Mouse (Mus musculus) neural tube, embryonic 13.5 days (tissue): ENCODE results near the gene Mgat5b. TPM values are rescaled to one million over a fixed set of nuclear protein-coding genes. Genes with fewer than 3 reads are reported as not detected.
A peak's percentile ranks its signal among the peaks of the same experiment; 100 is the strongest.

Source experiments
- ATAC-seq: fragments of 200-750 bp; cut with Nextera tagmentation; 2 replicates; pipeline ENCODE4 v1.8.0; 2017; ENCODE audit warnings: low read depth, mild to moderate bottlenecking, moderate TSS enrichment, moderate library complexity
- H3K27ac ChIP-seq: fragments of 300-500 bp; sonication (generic); replicated peaks from 2 replicates; pipeline ENCODE4 v1.5.1; 2015; ENCODE audit warnings: moderate library complexity, mild to moderate bottlenecking, inconsistent platforms
- H3K27me3 ChIP-seq: fragments of 300-500 bp; sonication (generic); 2 replicates; pipeline ENCODE4 v1.6.1; 2015; ENCODE audit warnings: mild to moderate bottlenecking, inconsistent platforms
- H3K36me3 ChIP-seq: fragments of 300-500 bp; sonication (generic); 2 replicates; pipeline ENCODE4 v1.6.1; 2015; ENCODE audit warnings: mild to moderate bottlenecking, inconsistent platforms
- H3K4me1 ChIP-seq: fragments of 300-500 bp; sonication (generic); replicated peaks from 2 replicates; pipeline ENCODE4 v1.6.1; 2015; ENCODE audit warnings: inconsistent platforms
- H3K4me2 ChIP-seq: fragments of 300-500 bp; sonication (generic); 2 replicates; pipeline ENCODE4 v1.6.1; 2015; ENCODE audit warnings: inconsistent platforms, mild to moderate bottlenecking, moderate library complexity
- H3K4me3 ChIP-seq: fragments of 300-500 bp; sonication (generic); 2 replicates; pipeline ENCODE4 v1.5.1; 2015; ENCODE audit warnings: mild to moderate bottlenecking, inconsistent platforms
- H3K9ac ChIP-seq: fragments of 300-500 bp; sonication (generic); 2 replicates; pipeline ENCODE4 v1.6.1; 2015; ENCODE audit warnings: moderate library complexity, mild to moderate bottlenecking, inconsistent platforms
- H3K9me3 ChIP-seq: fragments of 300-500 bp; sonication (generic); 2 replicates; pipeline ENCODE4 v1.6.1; 2016; ENCODE audit warnings: inconsistent platforms
- WGBS: fragments of 180-500 bp; shearing (Covaris S2); methylation state at CpG from one replicate; pipeline ENCODE4 v1.1.7; 2015; 5-methylcytosine and 5-hydroxymethylcytosine counted together
- polyA plus RNA-seq: library from polyadenylated mRNA; unstranded; fragments of >200 nt; fragmentation: Nextera tagmentation; extraction: Ambion mirVana; gene quantifications from 2 replicates; pipeline ENCODE4 v1.2.1, GENCODE M21; 2015

The Mgat5b gene
- polyA plus RNA-seq, 1 experiment from 2014 or later: 28.5 TPM

GRCm38 (mm10) chr11:116965061-116965460 is 46.4 kb downstream of the Mgat5b start:
- Histone ChIP-seq H3K9ac (0 out of 2 replicates have a peak overlapping the region, but pooled peaks have one; percentile 34), H3K4me1 (peaks cover 73% of the 10 kb centered on the region), H3K36me3 (peaks cover 41% of the 10 kb centered on the region), H3K27ac (peak overlapping the region; percentile 67), H3K4me2 (no peak overlapping the region), H3K4me3 (no peak overlapping the region), H3K9me3 (no peaks in the 10 kb centered on the region), H3K27me3 (no peaks in the 10 kb centered on the region)
- 0 out of 2 replicates have a peak, but pooled peaks have one; percentile 25 for ATAC-seq
- 68% methylated on average over 7 of the region's 7 CpGs for WGBS

GRCm38 (mm10) chr11:116965961-116966360 is 47.3 kb downstream of the Mgat5b start:
- 56% methylated on average over 2 of the region's 2 CpGs for WGBS
- ATAC-seq: no peak
- H3K4me3 ChIP-seq: no peak overlapping the region
- H3K4me1 ChIP-seq: peaks cover 67% of the 10 kb centered on the region
- no peak overlapping the region for H3K4me2 ChIP-seq
- peak overlapping the region; percentile 67; the same call in 1 of the 2 replicates for H3K27ac ChIP-seq
- H3K9me3 ChIP-seq: no peaks in the 10 kb centered on the region
- H3K36me3 ChIP-seq: peaks cover 44% of the 10 kb centered on the region
- H3K9ac ChIP-seq: no peak overlapping the region
- no peaks in the 10 kb centered on the region for H3K27me3 ChIP-seq

GRCm38 (mm10) chr11:116968586-116968985 is 49.9 kb downstream of the Mgat5b start:
- Histone ChIP-seq H3K4me3 (no peak overlapping the region), H3K27ac (0 out of 2 replicates have a peak overlapping the region, but pooled peaks have one; percentile 49), H3K4me1 (peaks cover 68% of the 10 kb centered on the region), H3K36me3 (peaks cover 41% of the 10 kb centered on the region), H3K27me3 (no peaks in the 10 kb centered on the region), H3K9me3 (no peaks in the 10 kb centered on the region), H3K9ac (no peak overlapping the region), H3K4me2 (no peak overlapping the region)
- ATAC-seq: no peak
- 85% methylated on average over 9 of the region's 9 CpGs for WGBS

DNA sequence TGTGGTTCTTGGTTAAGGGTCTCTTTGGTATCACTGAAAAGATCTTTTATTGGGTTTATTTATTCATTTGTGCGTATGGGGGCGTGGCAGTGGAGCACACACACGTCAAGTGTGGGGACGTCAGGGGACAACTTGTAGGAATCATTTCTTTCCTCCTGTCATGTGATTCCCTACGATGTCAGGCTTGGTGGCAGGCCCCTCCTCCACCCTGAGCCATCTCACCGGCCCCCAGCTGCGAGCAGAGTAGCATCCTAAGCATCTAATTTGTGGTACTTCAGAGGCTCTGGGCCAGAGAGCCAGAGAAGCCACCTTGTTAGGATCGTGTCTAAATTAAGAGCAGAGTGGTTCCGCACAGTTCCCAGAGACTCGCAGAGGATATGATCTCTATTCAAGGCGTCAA is 50.8 kb downstream of the Mgat5b start:
- peak overlapping the region; percentile 49; the same call in 1 of the 2 replicates for H3K27ac ChIP-seq
- no peak overlapping the region for H3K4me3 ChIP-seq
- no peak overlapping the region for H3K9ac ChIP-seq
- 65% methylated on average over 11 of the region's 11 CpGs for WGBS
- H3K36me3 ChIP-seq: peaks cover 46% of the 10 kb centered on the region
- ATAC-seq: no peak
- H3K27me3 ChIP-seq: no peaks in the 10 kb centered on the region
- H3K4me1 ChIP-seq: peaks cover 71% of the 10 kb centered on the region
- no peak overlapping the region for H3K4me2 ChIP-seq
- no peaks in the 10 kb centered on the region for H3K9me3 ChIP-seq

GRCm38 (mm10) chr11:116970847-116971246 is 52.2 kb downstream of the Mgat5b start:
- H3K27me3 ChIP-seq: no peaks in the 10 kb centered on the region
- H3K9ac ChIP-seq: no peak overlapping the region
- no peak for ATAC-seq
- WGBS: 51% methylated on average over 4 of the region's 4 CpGs
- H3K9me3 ChIP-seq: no peaks in the 10 kb centered on the region
- peaks cover 65% of the 10 kb centered on the region for H3K4me1 ChIP-seq
- no peak overlapping the region for H3K27ac ChIP-seq
- no peak overlapping the region for H3K4me3 ChIP-seq
- H3K36me3 ChIP-seq: peaks cover 48% of the 10 kb centered on the region
- H3K4me2 ChIP-seq: no peak overlapping the region

DNA sequence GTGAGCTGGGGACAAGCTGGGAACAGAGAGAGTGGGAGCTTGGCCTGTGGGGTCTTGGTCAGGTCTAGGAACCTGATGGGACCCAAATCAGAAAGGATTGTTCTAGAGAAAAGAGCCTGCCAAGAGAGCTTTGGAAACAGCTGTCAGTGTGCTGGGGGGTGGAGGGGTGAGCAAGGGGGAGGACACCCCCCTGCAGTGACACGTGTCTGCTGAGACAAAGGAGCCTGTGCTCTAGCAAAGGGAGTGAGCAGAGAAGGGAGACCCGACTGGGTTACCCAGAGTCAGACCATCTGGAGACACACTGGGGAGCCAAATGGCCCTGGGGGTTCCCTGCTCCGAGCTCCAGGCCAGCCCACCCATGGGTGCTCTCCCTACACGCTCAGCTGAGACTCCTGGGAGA is 54.2 kb downstream of the Mgat5b start:
- Histone ChIP-seq H3K36me3 (peaks cover 59% of the 10 kb centered on the region), H3K9ac (no peak overlapping the region)
- ATAC-seq: peak; percentile 44; the same call in 1 of the 2 replicates

DNA sequence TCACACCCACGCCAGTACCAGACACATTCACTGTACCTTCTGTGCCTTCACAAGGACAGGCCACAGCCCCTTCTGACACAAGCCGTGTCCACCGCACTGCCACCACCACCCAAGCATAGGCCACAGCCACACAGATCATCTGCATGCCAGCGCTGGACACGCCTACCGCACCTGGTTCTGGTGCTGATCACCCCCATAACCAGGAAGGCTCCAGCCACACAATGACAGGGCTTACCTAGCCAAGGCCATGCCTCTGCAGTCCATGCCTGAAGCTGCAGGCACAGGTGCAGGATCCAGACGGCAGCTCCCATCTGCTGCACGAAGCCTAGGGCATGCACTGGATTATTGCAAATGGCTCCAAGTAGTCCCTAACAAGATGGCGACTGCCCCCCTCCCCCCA is 54.8 kb downstream of the Mgat5b start:
- Histone ChIP-seq H3K4me2 (no peak overlapping the region), H3K9ac (no peak overlapping the region), H3K27me3 (no peaks in the 10 kb centered on the region), H3K27ac (peak overlapping the region; percentile 77), H3K9me3 (no peaks in the 10 kb centered on the region), H3K4me1 (peaks cover 44% of the 10 kb centered on the region), H3K36me3 (peaks cover 59% of the 10 kb centered on the region), H3K4me3 (no peak overlapping the region)
- ATAC-seq: 0 out of 2 replicates have a peak, but pooled peaks have one; percentile 45
- 85% methylated on average over 9 of the region's 9 CpGs for WGBS

More for the DNA sequence above, 54.2 kb downstream of the Mgat5b start:
- peaks cover 45% of the 10 kb centered on the region for H3K4me1 ChIP-seq
- H3K9me3 ChIP-seq: no peaks in the 10 kb centered on the region
- H3K27ac ChIP-seq: peak overlapping the region; percentile 77
- WGBS: 26% methylated on average over 4 of the region's 4 CpGs
- no peaks in the 10 kb centered on the region for H3K27me3 ChIP-seq
- H3K4me2 ChIP-seq: no peak overlapping the region
- no peak overlapping the region for H3K4me3 ChIP-seq

DNA sequence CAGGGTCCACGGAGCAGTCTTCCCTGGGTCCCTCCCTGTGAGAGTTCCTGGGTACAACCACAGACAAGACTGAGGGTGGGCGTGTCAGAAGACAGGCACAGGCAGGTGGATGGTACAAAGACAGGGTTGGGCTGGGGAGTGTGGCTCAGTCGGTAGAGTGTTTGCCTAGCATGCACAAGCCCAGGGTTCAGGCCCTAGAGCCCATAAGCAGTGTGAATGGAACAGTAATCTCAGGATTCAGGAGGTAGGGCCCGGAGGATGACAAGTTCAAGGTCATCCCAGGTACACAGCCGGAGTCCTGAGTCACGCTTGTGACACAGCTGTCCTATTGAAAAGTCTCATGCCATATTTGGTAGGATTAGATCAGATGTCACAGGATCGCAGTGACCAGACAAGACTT is 55.7 kb downstream of the Mgat5b start:
- 93% methylated on average over 7 of the region's 7 CpGs for WGBS
- ATAC-seq: no peak
- Histone ChIP-seq H3K9me3 (no peaks in the 10 kb centered on the region), H3K4me3 (no peak overlapping the region), H3K9ac (no peak overlapping the region), H3K4me2 (no peak overlapping the region), H3K4me1 (peaks cover 44% of the 10 kb centered on the region), H3K27ac (no peak overlapping the region), H3K27me3 (no peaks in the 10 kb centered on the region), H3K36me3 (peaks cover 60% of the 10 kb centered on the region)

GRCm38 (mm10) chr11:116980313-116980712 is 61.6 kb downstream of the Mgat5b start:
- Histone ChIP-seq H3K9me3 (no peaks in the 10 kb centered on the region), H3K27ac (peak overlapping the region; percentile 86), H3K27me3 (no peaks in the 10 kb centered on the region), H3K9ac (no peak overlapping the region), H3K4me1 (peaks cover 17% of the 10 kb centered on the region), H3K36me3 (peaks cover 67% of the 10 kb centered on the region), H3K4me2 (no peak overlapping the region), H3K4me3 (no peak overlapping the region)
- peak; percentile 30 for ATAC-seq
- 26% methylated on average over 5 of the region's 5 CpGs for WGBS

GRCm38 (mm10) chr11:116982543-116982942 is 63.9 kb downstream of the Mgat5b start:
- Histone ChIP-seq H3K36me3 (peaks cover 77% of the 10 kb centered on the region), H3K27ac (no peak overlapping the region), H3K27me3 (no peaks in the 10 kb centered on the region), H3K4me3 (no peak overlapping the region), H3K4me2 (no peak overlapping the region), H3K9ac (no peak overlapping the region), H3K9me3 (no peaks in the 10 kb centered on the region), H3K4me1 (peaks cover 19% of the 10 kb centered on the region)
- no peak for ATAC-seq
- WGBS: 59% methylated on average over 4 of the region's 4 CpGs

DNA sequence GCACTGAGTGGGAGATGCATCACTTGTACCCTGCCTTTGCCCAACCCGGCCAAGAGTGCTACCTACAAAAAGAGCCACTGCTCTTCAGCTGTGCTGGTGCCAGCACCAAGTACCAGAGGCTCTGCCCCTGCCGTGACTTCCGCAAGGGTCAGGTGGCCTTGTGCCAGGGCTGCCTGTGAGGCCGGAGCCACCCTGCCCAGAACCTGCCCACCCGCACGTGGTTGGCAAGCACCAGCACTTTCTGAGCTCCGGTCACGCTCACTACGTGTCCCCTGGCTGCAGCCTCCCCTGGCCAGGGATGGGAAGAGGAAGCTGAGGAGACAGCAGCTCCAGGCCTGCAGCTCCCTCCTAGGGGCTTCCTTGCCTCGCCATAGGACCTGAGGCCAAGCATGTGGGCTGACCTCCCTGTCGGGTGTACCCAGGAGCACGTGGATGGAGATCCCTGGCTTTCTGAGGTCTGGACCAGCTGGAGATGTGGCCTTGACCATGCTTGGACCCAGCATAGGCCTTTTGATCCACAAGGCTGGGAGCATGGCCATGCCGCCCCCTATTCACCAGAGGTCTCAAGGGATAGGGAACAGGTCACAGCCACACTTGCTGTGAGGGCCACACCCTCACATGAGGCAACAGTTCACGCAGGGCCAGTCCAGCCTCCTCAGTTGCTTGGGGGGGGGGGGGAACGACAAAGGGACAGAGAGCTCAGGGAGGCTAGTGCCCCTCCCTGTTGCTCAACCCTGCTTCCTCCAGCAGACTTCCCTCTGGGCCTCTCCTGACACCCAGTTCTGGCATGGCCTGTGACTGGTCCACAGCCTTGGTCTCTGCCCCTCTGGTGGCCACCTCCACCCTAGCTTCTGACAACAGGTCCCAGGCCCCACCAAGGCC is 67.1 kb downstream of the Mgat5b start:
- ATAC-seq: no peak
- Histone ChIP-seq H3K9me3 (no peaks in the 10 kb centered on the region), H3K9ac (no peak overlapping the region), H3K4me2 (no peak overlapping the region), H3K4me3 (no peak overlapping the region), H3K27ac (0 out of 2 replicates have a peak overlapping the region, but pooled peaks have one; percentile 13), H3K27me3 (no peaks in the 10 kb centered on the region), H3K36me3 (peaks cover 55% of the 10 kb centered on the region), H3K4me1 (peaks cover 31% of the 10 kb centered on the region)
- WGBS: 82% methylated on average over 15 of the region's 15 CpGs

DNA sequence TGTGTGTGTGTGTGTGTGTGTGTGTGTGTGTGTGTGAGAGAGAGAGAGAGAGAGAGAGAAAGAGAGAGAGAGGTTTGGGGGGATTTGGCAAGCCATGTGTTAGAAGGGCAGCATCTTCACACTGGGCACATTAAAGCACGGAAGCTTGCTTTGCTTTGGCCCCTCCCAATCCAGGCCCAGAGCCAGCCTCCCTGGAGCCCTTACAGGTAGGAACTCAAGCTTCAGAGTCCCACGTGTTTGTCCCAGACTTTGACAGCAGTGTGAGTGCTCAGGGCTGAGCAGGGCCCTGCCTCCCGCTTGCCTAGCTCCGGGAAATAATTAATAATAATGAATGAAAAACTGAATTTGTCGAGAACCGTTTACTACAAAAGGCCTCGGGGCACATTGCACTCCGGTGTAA is 69.5 kb downstream of the Mgat5b start:
- H3K4me1 ChIP-seq: peaks cover 46% of the 10 kb centered on the region
- no peak overlapping the region for H3K4me2 ChIP-seq
- H3K36me3 ChIP-seq: peaks cover 40% of the 10 kb centered on the region
- H3K4me3 ChIP-seq: no peak overlapping the region
- H3K9me3 ChIP-seq: no peaks in the 10 kb centered on the region
- H3K9ac ChIP-seq: 0 out of 2 replicates have a peak overlapping the region, but pooled peaks have one; percentile 5
- ATAC-seq: no peak
- 28% methylated on average over 8 of the region's 8 CpGs for WGBS
- H3K27ac ChIP-seq: peak overlapping the region; percentile 62
- H3K27me3 ChIP-seq: no peaks in the 10 kb centered on the region
